Mouse (Mus musculus) ES-E14 (cell line): ENCODE measurements around the gene Il17f.

ENCODE experiments used
- MAFK ChIP-seq: IDR thresholded peaks from 2 replicates; pipeline ENCODE4 v1.6.1; 2014; ENCODE audit warnings: mild to moderate bottlenecking, low read depth, low read length, inconsistent platforms; ENCODE audit not compliant: insufficient read depth
- ZNF384 ChIP-seq: IDR thresholded peaks from 2 replicates; pipeline ENCODE4 v1.6.1; 2012; ENCODE audit warnings: low read depth, low read length, inconsistent platforms

DNA sequence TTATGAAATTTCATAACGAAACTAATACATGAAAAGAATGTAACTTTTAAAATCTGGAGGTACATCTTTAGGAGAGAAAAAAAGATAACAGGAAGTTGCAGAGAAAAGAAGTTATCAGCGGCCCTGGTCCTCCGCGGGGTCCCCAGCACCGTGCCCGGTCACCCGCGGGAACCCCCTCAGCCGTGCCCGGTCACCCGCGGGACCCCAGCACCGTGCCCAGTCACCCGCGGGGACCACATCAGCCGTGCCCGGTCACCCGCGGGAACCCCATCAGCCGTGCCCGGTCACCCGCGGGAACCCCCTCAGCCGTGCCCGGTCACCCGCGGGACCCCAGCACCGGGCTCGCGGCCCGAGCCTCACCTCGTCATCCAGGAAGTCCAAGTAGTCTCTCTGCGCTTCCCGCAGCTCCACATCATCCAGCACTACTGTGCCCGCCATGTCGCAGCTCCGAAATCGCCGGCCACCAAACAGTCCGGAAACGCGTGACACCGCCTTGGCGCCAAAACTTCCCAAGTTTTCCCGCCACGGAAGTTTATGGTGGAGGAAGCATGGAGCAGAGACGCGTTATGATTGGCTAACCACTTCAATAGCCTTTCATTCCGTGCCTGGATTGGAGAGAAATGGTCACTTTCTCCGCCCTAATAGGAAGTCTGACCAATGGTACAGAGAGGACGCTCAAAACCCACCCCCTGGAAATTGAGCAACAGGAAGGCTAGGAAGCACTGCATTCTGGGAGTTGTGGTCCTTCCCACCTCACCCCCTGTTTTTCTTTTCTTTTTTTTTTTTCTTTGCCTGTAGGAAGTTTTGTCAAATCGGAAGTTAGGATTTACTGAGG, 29.6 kb upstream of the Il17f start, which contains the start of gene Mcm3:
- peak; percentile 89 for TF ChIP-seq ZNF384
- TF ChIP-seq MAFK: no peak
